Mouse (Mus musculus) forebrain, postnatal 0 days (tissue): ENCODE results near the gene Pidd1. TPM values are rescaled to one million over a fixed set of nuclear protein-coding genes. Genes with fewer than 3 reads are reported as not detected.

Experiments used
- ATAC-seq: fragments of 200-750 bp; cut with Nextera tagmentation; 2 replicates; pipeline ENCODE4 v1.8.0; 2017; ENCODE audit warnings: mild to moderate bottlenecking, moderate library complexity
- DNase-seq: peaks from one replicate; pipeline ENCODE4 v3.0.0-alpha.2; 2015
- H3K27ac ChIP-seq: fragments of 300-500 bp; sonication (generic); 2 replicates; pipeline ENCODE4 v1.5.1; 2014; ENCODE audit warnings: low read depth, mild to moderate bottlenecking, antibody characterized with exemption, low read length, moderate library complexity, mixed read lengths
- H3K27me3 ChIP-seq: fragments of 300-500 bp; sonication (generic); 2 replicates; pipeline ENCODE4 v1.6.1; 2014; ENCODE audit warnings: mild to moderate bottlenecking, low read length, mixed read lengths; ENCODE audit not compliant: insufficient read depth
- H3K36me3 ChIP-seq: fragments of 300-500 bp; sonication (generic); 2 replicates; pipeline ENCODE4 v1.6.1; 2014; ENCODE audit warnings: mild to moderate bottlenecking, moderate library complexity; ENCODE audit not compliant: insufficient read depth
- H3K4me1 ChIP-seq: fragments of 300-500 bp; sonication (generic); 2 replicates; pipeline ENCODE4 v1.6.1; 2014; ENCODE audit warnings: antibody characterized with exemption; ENCODE audit not compliant: insufficient read depth
- H3K4me2 ChIP-seq: fragments of 300-500 bp; sonication (generic); 2 replicates; pipeline ENCODE4 v1.6.1; 2014; ENCODE audit warnings: low read depth, mild to moderate bottlenecking, moderate library complexity
- H3K4me3 ChIP-seq: fragments of 300-500 bp; sonication (generic); 2 replicates; pipeline ENCODE4 v1.5.1; 2014; ENCODE audit warnings: low read depth, low read length, mixed read lengths
- H3K9ac ChIP-seq: fragments of 300-500 bp; sonication (generic); 2 replicates; pipeline ENCODE4 v1.6.1; 2014; ENCODE audit warnings: mild to moderate bottlenecking
- H3K9me3 ChIP-seq: fragments of 300-500 bp; sonication (generic); 2 replicates; pipeline ENCODE4 v1.6.1; 2016; ENCODE audit warnings: low read length
- CTCF ChIP-seq: sonication (generic); IDR thresholded peaks from 2 replicates; pipeline ENCODE4 v1.5.1; 2016; ENCODE audit warnings: antibody characterized with exemption, control low read depth, low read depth
- WGBS: fragments of 180-500 bp; shearing (Covaris S2); extraction: QIAGEN DNeasy Blood & Tissue Kit; methylation state at CpG from one replicate; pipeline ENCODE4 v1.1.7; 2014; 5-methylcytosine and 5-hydroxymethylcytosine counted together
- polyA plus RNA-seq: library from polyadenylated mRNA; unstranded; fragments of >200 nt; fragmentation: Nextera tagmentation; extraction: Ambion mirVana; gene quantifications from 2 replicates; pipeline ENCODE4 v1.2.1, GENCODE M21; 2015
- total RNA-seq: library from RNA; depleted of rRNA; stranded (reverse); fragments of >200 nt; gene quantifications from 2 replicates; pipeline ENCODE4 v1.2.3, GENCODE M21; 2014

Gene Pidd1
- total and polyA plus RNA-seq, 2 experiments from 2014 or later = 2.0 to 2.3 TPM

GRCm38 (mm10) chr7:141431434-141432185, 12.2 kb downstream of the Pidd1 start:
- WGBS = 94% methylated on average over 19 of the region's 19 CpGs
- Histone ChIP-seq H3K4me1 (peaks cover 29% of the 10 kb centered on the region), H3K27ac (no peak overlapping the region), H3K36me3 (peaks cover 43% of the 10 kb centered on the region), H3K4me3 (no peak overlapping the region), H3K27me3 (no peaks in the 10 kb centered on the region), H3K9me3 (no peaks in the 10 kb centered on the region), H3K9ac (no peak overlapping the region), H3K4me2 (no peak overlapping the region)
- TF ChIP-seq CTCF = no peak
- ATAC-seq (no peak), DNase-seq (no peak)

GRCm38 (mm10) chr7:141430585-141431240, 13.1 kb downstream of the Pidd1 start:
- no peaks in the 10 kb centered on the region for H3K9me3 ChIP-seq
- ATAC-seq (no peak), DNase-seq (no peak)
- peaks cover 22% of the 10 kb centered on the region for H3K4me1 ChIP-seq
- H3K27ac ChIP-seq = no peak overlapping the region
- peaks cover 48% of the 10 kb centered on the region for H3K36me3 ChIP-seq
- no peak overlapping the region for H3K4me2 ChIP-seq
- no peaks in the 10 kb centered on the region for H3K27me3 ChIP-seq
- TF ChIP-seq CTCF = no peak
- H3K9ac ChIP-seq = no peak overlapping the region
- H3K4me3 ChIP-seq = no peak overlapping the region
- WGBS = 95% methylated on average over 9 of the region's 9 CpGs

DNA sequence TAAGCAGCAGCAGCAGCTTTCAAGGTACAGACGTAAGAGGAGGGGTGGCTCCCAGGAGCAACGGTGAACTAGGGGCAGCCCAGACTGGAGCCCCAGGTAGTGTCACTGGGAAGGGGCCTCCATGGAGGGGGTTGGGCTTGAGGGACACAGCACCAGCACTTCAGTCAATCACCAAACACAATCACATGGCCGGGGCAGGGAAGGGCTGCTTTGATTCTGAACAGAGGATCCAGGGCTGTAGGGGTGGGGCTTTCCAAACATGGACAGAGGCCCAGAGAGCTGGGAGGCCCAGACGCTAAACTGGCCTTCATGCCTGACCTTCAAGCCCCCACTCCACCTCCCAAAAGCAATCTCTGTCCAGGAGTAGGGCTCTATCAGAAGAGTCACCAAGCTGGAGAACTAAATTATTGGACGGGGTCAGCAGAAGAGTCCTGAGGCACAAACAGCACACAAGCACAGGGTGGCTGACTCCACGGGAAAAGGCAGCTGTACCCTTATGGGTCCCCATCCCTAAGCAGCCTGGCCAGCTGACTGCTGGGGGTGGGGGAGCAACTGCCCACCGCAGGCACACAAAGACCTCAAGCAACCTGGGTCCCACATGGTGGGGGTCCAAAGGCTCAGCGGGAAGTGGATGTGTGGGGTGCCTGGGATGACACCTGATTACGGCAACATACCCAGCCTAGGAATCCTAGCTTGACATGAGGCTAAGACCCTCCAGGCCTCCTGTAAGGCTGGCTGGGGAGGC, 13.8 kb downstream of the Pidd1 start:
- WGBS = 65% methylated on average over 9 of the region's 9 CpGs
- Histone ChIP-seq H3K27ac (0 out of 2 replicates have a peak overlapping the region, but pooled peaks have one; percentile 77), H3K9ac (peak overlapping the region; percentile 71; the same call in 1 of the 2 replicates), H3K27me3 (no peaks in the 10 kb centered on the region), H3K4me3 (peak overlapping the region; percentile 45; the same call in 1 of the 2 replicates), H3K4me1 (peaks cover 18% of the 10 kb centered on the region), H3K9me3 (no peaks in the 10 kb centered on the region), H3K36me3 (peaks cover 48% of the 10 kb centered on the region), H3K4me2 (peak overlapping the region; percentile 75)
- no peak for ATAC-seq
- no peak for TF ChIP-seq CTCF
- no peak for DNase-seq

- H3K9ac ChIP-seq = peak within 1 kb of the TSS; percentile 71
- peak; percentile 90 for ATAC-seq
- WGBS = 2% methylated on average over 19 of the region's 19 CpGs
Measured at GRCm38 (mm10) chr7:141429310-141429709, 14.5 kb downstream of the Pidd1 start, which contains the start of gene Cend1. Gene Cend1 (minus strand): TSS chr7:141429491.

DNA sequence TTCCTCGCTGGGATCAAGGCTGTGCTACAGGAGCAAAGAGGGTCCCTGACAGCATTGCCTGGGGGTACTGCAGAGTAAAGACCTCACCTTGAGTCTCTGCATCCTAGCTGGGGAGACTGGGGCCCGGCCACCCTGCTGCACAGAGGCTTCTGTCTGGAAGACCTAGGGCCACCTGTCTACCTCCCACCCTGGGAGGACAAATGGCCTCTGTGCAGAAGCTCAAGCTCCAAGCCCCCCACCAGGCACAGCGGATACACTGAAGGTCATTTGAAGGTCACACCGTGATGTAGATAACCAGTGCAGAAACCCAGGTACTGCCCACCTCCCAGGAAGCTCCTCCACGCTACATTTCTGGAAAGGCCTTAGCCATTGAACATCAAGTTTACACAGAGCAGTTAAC, 15.1 kb downstream of the Pidd1 start:
- H3K4me1 ChIP-seq = peaks cover 12% of the 10 kb centered on the region
- H3K9ac ChIP-seq = peak overlapping the region; percentile 71
- H3K4me2 ChIP-seq = peak overlapping the region; percentile 75
- no peaks in the 10 kb centered on the region for H3K9me3 ChIP-seq
- ATAC-seq (no peak), DNase-seq (no peak)
- no peaks in the 10 kb centered on the region for H3K27me3 ChIP-seq
- peaks cover 46% of the 10 kb centered on the region for H3K36me3 ChIP-seq
- H3K27ac ChIP-seq = peak overlapping the region; percentile 77
- H3K4me3 ChIP-seq = peak overlapping the region; percentile 45
- no peak for TF ChIP-seq CTCF
- WGBS = 50% methylated on average over 5 of the region's 5 CpGs

More at GRCm38 (mm10) chr7:141429310-141429709, 14.5 kb downstream of the Pidd1 start, which contains the start of gene Cend1:
- peak; percentile 82 for DNase-seq
- peaks cover 48% of the 10 kb centered on the region for H3K36me3 ChIP-seq
- no peaks in the 10 kb centered on the region for H3K9me3 ChIP-seq
- peak within 1 kb of the TSS; percentile 45 for H3K4me3 ChIP-seq
- H3K27ac ChIP-seq = peak within 1 kb of the TSS; percentile 77
- TF ChIP-seq CTCF = peak; percentile 38
- H3K27me3 ChIP-seq = no peaks in the 10 kb centered on the region
- H3K4me1 ChIP-seq = peaks cover 16% of the 10 kb centered on the region
- peak within 1 kb of the TSS; percentile 75 for H3K4me2 ChIP-seq

- no peak for ATAC-seq
- 90% methylated on average over 12 of the region's 12 CpGs for WGBS
- Histone ChIP-seq H3K9ac (no peak overlapping the region), H3K27ac (no peak overlapping the region), H3K27me3 (no peaks in the 10 kb centered on the region), H3K9me3 (no peaks in the 10 kb centered on the region), H3K36me3 (peaks cover 30% of the 10 kb centered on the region), H3K4me2 (no peak overlapping the region), H3K4me1 (0 out of 2 replicates have a peak, but pooled peaks cover 8% of the 10 kb centered on the region), H3K4me3 (no peak overlapping the region)
- no peak for TF ChIP-seq CTCF
- no peak for DNase-seq
Measured at GRCm38 (mm10) chr7:141426948-141427730, 16.7 kb downstream of the Pidd1 start.
